Mouse (Mus musculus) embryonic facial prominence, embryonic 15.5 days (tissue): Measurements from ENCODE around the gene Olfr843. TPM values are rescaled to one million over a fixed set of nuclear protein-coding genes. Genes with fewer than 3 reads are reported as not detected.

ENCODE experiments used
- ATAC-seq: fragments of 200-750 bp; cut with Nextera tagmentation; 2 replicates; pipeline ENCODE4 v1.8.0; 2017; ENCODE audit warnings: low read depth, moderate TSS enrichment; ENCODE audit not compliant: insufficient number of reproducible peaks, low FRiP score, low TSS enrichment
- H3K27ac ChIP-seq: fragments of 300-500 bp; sonication (generic); replicated peaks from 2 replicates; pipeline ENCODE4 v1.5.1; 2015; ENCODE audit warnings: mild to moderate bottlenecking, inconsistent platforms
- H3K27me3 ChIP-seq: fragments of 300-500 bp; sonication (generic); 2 replicates; pipeline ENCODE4 v1.6.1; 2015; ENCODE audit warnings: inconsistent platforms
- H3K36me3 ChIP-seq: fragments of 300-500 bp; sonication (generic); 2 replicates; pipeline ENCODE4 v1.6.1; 2015; ENCODE audit warnings: mild to moderate bottlenecking, inconsistent platforms
- H3K4me1 ChIP-seq: fragments of 300-500 bp; sonication (generic); 2 replicates; pipeline ENCODE4 v1.6.1; 2015; ENCODE audit warnings: inconsistent platforms
- H3K4me2 ChIP-seq: fragments of 300-500 bp; sonication (generic); replicated peaks from 2 replicates; pipeline ENCODE4 v1.6.1; 2015; ENCODE audit warnings: mild to moderate bottlenecking, inconsistent platforms
- H3K4me3 ChIP-seq: fragments of 300-500 bp; sonication (generic); replicated peaks from 2 replicates; pipeline ENCODE4 v1.5.1; 2015; ENCODE audit warnings: mild to moderate bottlenecking, inconsistent platforms
- H3K9ac ChIP-seq: fragments of 300-500 bp; sonication (generic); 2 replicates; pipeline ENCODE4 v1.6.1; 2015; ENCODE audit warnings: inconsistent platforms
- H3K9me3 ChIP-seq: fragments of 300-500 bp; sonication (generic); replicated peaks from 2 replicates; pipeline ENCODE4 v1.6.1; 2016; ENCODE audit warnings: inconsistent platforms
- WGBS: fragments of 180-500 bp; shearing (Covaris S2); methylation state at CpG from one replicate; pipeline ENCODE4 v1.1.7; 2015; 5-methylcytosine and 5-hydroxymethylcytosine counted together
- polyA plus RNA-seq: library from polyadenylated mRNA; unstranded; fragments of >200 nt; fragmentation: Nextera tagmentation; extraction: Ambion mirVana; gene quantifications from 2 replicates; pipeline ENCODE4 v1.2.1, GENCODE M21; 2015

The Olfr843 gene
- not detected in 2 replicates for polyA plus RNA-seq

DNA sequence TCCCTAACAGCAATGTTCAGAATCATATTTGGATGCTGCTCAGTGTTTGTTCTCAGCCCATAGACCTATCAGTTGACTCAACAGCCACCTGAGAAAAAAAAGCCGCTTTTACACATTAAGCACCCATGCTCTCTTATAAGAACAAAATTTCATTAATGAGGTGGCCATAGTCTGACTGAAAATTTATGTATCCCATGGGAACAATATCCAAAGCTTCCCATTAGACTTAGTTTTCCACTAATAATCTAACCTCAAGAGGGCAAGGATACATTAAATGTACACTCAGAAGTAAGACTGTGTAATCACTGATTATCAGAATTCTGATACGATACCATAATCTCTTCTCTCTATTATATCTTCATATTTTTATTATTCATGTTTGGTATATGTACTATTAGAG is at the start of gene Olfr843:
Gene Olfr843 (minus strand): TSS at position 101 of the 400 bp plus-strand sequence.
- ATAC-seq, result no peak
- H3K36me3 ChIP-seq, result no peaks in the 10 kb centered on the region
- 83% methylated on average over 2 of the region's 2 CpGs for WGBS
- H3K4me3 ChIP-seq, result no peak within 1 kb of the TSS
- no peaks in the 10 kb centered on the region for H3K27me3 ChIP-seq
- H3K9ac ChIP-seq, result no peak within 1 kb of the TSS
- H3K9me3 ChIP-seq, result no peaks in the 10 kb centered on the region
- no peak within 1 kb of the TSS for H3K27ac ChIP-seq
- H3K4me2 ChIP-seq, result no peak within 1 kb of the TSS
- no peaks in the 10 kb centered on the region for H3K4me1 ChIP-seq

Other genes starting within 250 kb of the Olfr843 start
- not detected in 2 replicates for gene Olfr835, start 219.3 kb downstream of the Olfr843 start, polyA plus RNA-seq
- not detected in 2 replicates for gene Olfr836, start 131.6 kb downstream of the Olfr843 start, polyA plus RNA-seq
- not detected in 2 replicates for gene Olfr837, start 115.7 kb downstream of the Olfr843 start, polyA plus RNA-seq
- gene Olfr839-ps1, start 74.7 kb downstream of the Olfr843 start, polyA plus RNA-seq, result 0.03 TPM in 1 of 2 replicates, not detected in the other
- gene Olfr844, start 64.4 kb upstream of the Olfr843 start, polyA plus RNA-seq, result 0.09 TPM in 1 of 2 replicates, not detected in the other
- not detected in 2 replicates for gene Olfr845, start 84.5 kb upstream of the Olfr843 start, polyA plus RNA-seq
- gene Olfr846, start 112.0 kb upstream of the Olfr843 start, polyA plus RNA-seq, result not detected in 2 replicates
- gene Olfr847, start 126.7 kb upstream of the Olfr843 start, polyA plus RNA-seq, result 0.23 TPM in 1 of 2 replicates, not detected in the other
- gene Olfr849, start 188.3 kb upstream of the Olfr843 start, polyA plus RNA-seq, result not detected in 2 replicates
- not detected in 2 replicates for gene Olfr850, start 226.3 kb upstream of the Olfr843 start, polyA plus RNA-seq
- gene Olfr851, start 241.3 kb upstream of the Olfr843 start, polyA plus RNA-seq, result not detected in 2 replicates